Mouse (Mus musculus) limb, embryonic 14.5 days (tissue): ENCODE results near the gene Cmbl. TPM values are rescaled to one million over a fixed set of nuclear protein-coding genes. Genes with fewer than 3 reads are reported as not detected.

ENCODE experiments used
- ATAC-seq: fragments of 200-750 bp; cut with Nextera tagmentation; 2 replicates; pipeline ENCODE4 v1.8.0; 2017; ENCODE audit warnings: low read depth, moderate number of reproducible peaks, moderate TSS enrichment; ENCODE audit not compliant: low FRiP score
- DNase-seq: peaks from one replicate; pipeline ENCODE4 v3.0.0-alpha.2; 2015; ENCODE audit warnings: low spot score
- H3K27ac ChIP-seq: fragments of 300-500 bp; sonication (generic); replicated peaks from 2 replicates; pipeline ENCODE4 v1.5.1; 2014; ENCODE audit warnings: low read depth, mild to moderate bottlenecking, low read length, moderate library complexity, mixed read lengths
- H3K27me3 ChIP-seq: fragments of 300-500 bp; sonication (generic); 2 replicates; pipeline ENCODE4 v1.6.1; 2014; ENCODE audit warnings: low read length, mixed read lengths; ENCODE audit not compliant: control insufficient read depth, insufficient read depth
- H3K36me3 ChIP-seq: fragments of 300-500 bp; sonication (generic); 2 replicates; pipeline ENCODE4 v1.6.1; 2014; ENCODE audit warnings: mild to moderate bottlenecking, low read length, moderate library complexity, mixed read lengths; ENCODE audit not compliant: control insufficient read depth, insufficient read depth
- H3K4me1 ChIP-seq: fragments of 300-500 bp; sonication (generic); 2 replicates; pipeline ENCODE4 v1.6.1; 2014; ENCODE audit warnings: antibody characterized with exemption, low read length, mixed read lengths; ENCODE audit not compliant: control insufficient read depth, insufficient read depth
- H3K4me2 ChIP-seq: fragments of 300-500 bp; sonication (generic); replicated peaks from 2 replicates; pipeline ENCODE4 v1.6.1; 2014; ENCODE audit warnings: low read depth, mild to moderate bottlenecking, low read length, moderate library complexity; ENCODE audit not compliant: severe bottlenecking
- H3K4me3 ChIP-seq: fragments of 300-500 bp; sonication (generic); replicated peaks from 2 replicates; pipeline ENCODE4 v1.5.1; 2014; ENCODE audit warnings: low read length
- H3K9ac ChIP-seq: fragments of 300-500 bp; sonication (generic); 2 replicates; pipeline ENCODE4 v1.6.1; 2014; ENCODE audit warnings: mild to moderate bottlenecking, low read depth, low read length, moderate library complexity; ENCODE audit not compliant: severe bottlenecking
- H3K9me3 ChIP-seq: fragments of 300-500 bp; sonication (generic); 2 replicates; pipeline ENCODE4 v1.6.1; 2016; ENCODE audit warnings: low read length; ENCODE audit not compliant: control insufficient read depth
- POLR2A ChIP-seq: fragments of 200-500 bp; IDR thresholded peaks from 2 replicates; pipeline ENCODE4 v1.8.0; 2012; ENCODE audit warnings: inconsistent platforms, mild to moderate bottlenecking, moderate library complexity, borderline replicate concordance; ENCODE audit not compliant: insufficient read depth, insufficient read length; ENCODE audit errors: extremely low read depth
- WGBS: fragments of 180-500 bp; shearing (Covaris S2); extraction: QIAGEN DNeasy Blood & Tissue Kit; methylation state at CpG from one replicate; pipeline ENCODE4 v1.1.7; 2014; 5-methylcytosine and 5-hydroxymethylcytosine counted together
- polyA plus RNA-seq, 2 experiments: library from polyadenylated mRNA; depleted of rRNA in 1 of 2; stranded (reverse) in 1 of 2; unstranded in 1 of 2; fragments of >200 nt; fragmentation: Nextera tagmentation in 1 of 2; extraction: Ambion mirVana in 1 of 2; gene quantifications; 2 replicates each; pipeline versions ENCODE4 v1.2.1 to v1.2.3; 2012 to 2014

The Cmbl gene
- polyA plus RNA-seq (2012; rRNA removed) (2.3 and 3.0 TPM in 2 replicates), polyA plus RNA-seq (2014; fragmentation: Nextera tagmentation; extraction: Ambion mirVana) (2.2 and 4.0 TPM in 2 replicates)

GRCm38 (mm10) chr15:31565184-31565583, at the start of gene Cmbl:
Gene Cmbl (plus strand): TSS chr15:31565389.
- DNase-seq: no peak
- no peak for TF ChIP-seq POLR2A
- Histone ChIP-seq H3K36me3 (no peaks in the 10 kb centered on the region), H3K4me3 (no peak within 1 kb of the TSS), H3K4me1 (peaks cover 8% of the 10 kb centered on the region), H3K4me2 (no peak within 1 kb of the TSS), H3K27me3 (no peaks in the 10 kb centered on the region), H3K27ac (no peak within 1 kb of the TSS), H3K9ac (no peak within 1 kb of the TSS), H3K9me3 (no peaks in the 10 kb centered on the region)
- ATAC-seq: no peak
- 71% methylated on average over 5 of the region's 5 CpGs for WGBS

- H3K9me3 ChIP-seq: no peaks in the 10 kb centered on the region
- no peak overlapping the region for H3K27ac ChIP-seq
- no peaks in the 10 kb centered on the region for H3K27me3 ChIP-seq
- H3K9ac ChIP-seq: no peak overlapping the region
- no peak for DNase-seq
- no peak overlapping the region for H3K4me3 ChIP-seq
- H3K36me3 ChIP-seq: no peaks in the 10 kb centered on the region
- no peak for ATAC-seq
- TF ChIP-seq POLR2A: no peak
- no peaks in the 10 kb centered on the region for H3K4me1 ChIP-seq
- 91% methylated on average over 1 of the region's 1 CpGs for WGBS
- H3K4me2 ChIP-seq: no peak overlapping the region
Measured at GRCm38 (mm10) chr15:31517186-31517585, 48.0 kb upstream of the Cmbl start.

GRCm38 (mm10) chr15:31518371-31518770, 46.8 kb upstream of the Cmbl start:
- H3K27me3 ChIP-seq: no peaks in the 10 kb centered on the region
- H3K4me2 ChIP-seq: no peak overlapping the region
- no peaks in the 10 kb centered on the region for H3K9me3 ChIP-seq
- TF ChIP-seq POLR2A: no peak
- no peak overlapping the region for H3K9ac ChIP-seq
- H3K27ac ChIP-seq: no peak overlapping the region
- H3K4me1 ChIP-seq: no peaks in the 10 kb centered on the region
- no peak for ATAC-seq
- no peaks in the 10 kb centered on the region for H3K36me3 ChIP-seq
- DNase-seq: no peak
- 80% methylated on average over 2 of the region's 2 CpGs for WGBS
- H3K4me3 ChIP-seq: no peak overlapping the region

- WGBS: 82% methylated on average over 5 of the region's 5 CpGs
- H3K36me3 ChIP-seq: no peaks in the 10 kb centered on the region
- no peak overlapping the region for H3K4me3 ChIP-seq
- H3K9ac ChIP-seq: no peak overlapping the region
- H3K4me1 ChIP-seq: no peaks in the 10 kb centered on the region
- DNase-seq (no peak), ATAC-seq (no peak)
- no peak for TF ChIP-seq POLR2A
- H3K9me3 ChIP-seq: no peaks in the 10 kb centered on the region
- no peak overlapping the region for H3K27ac ChIP-seq
- H3K27me3 ChIP-seq: no peaks in the 10 kb centered on the region
- H3K4me2 ChIP-seq: no peak overlapping the region
Measured at GRCm38 (mm10) chr15:31519000-31519399, 46.2 kb upstream of the Cmbl start.

- no peak overlapping the region for H3K27ac ChIP-seq
- H3K4me1 ChIP-seq: peaks cover 6% of the 10 kb centered on the region
- DNase-seq (no peak), ATAC-seq (no peak)
- peaks cover 4% of the 10 kb centered on the region; the same call in 1 of the 2 replicates for H3K36me3 ChIP-seq
- no peak for TF ChIP-seq POLR2A
- no peak overlapping the region for H3K4me2 ChIP-seq
- H3K4me3 ChIP-seq: no peak overlapping the region
- peaks cover 5% of the 10 kb centered on the region; the same call in 1 of the 2 replicates for H3K9me3 ChIP-seq
- H3K27me3 ChIP-seq: no peaks in the 10 kb centered on the region
- H3K9ac ChIP-seq: no peak overlapping the region
- 87% methylated on average over 1 of the region's 1 CpGs for WGBS
Measured at GRCm38 (mm10) chr15:31526463-31526862, 38.7 kb upstream of the Cmbl start.

DNA sequence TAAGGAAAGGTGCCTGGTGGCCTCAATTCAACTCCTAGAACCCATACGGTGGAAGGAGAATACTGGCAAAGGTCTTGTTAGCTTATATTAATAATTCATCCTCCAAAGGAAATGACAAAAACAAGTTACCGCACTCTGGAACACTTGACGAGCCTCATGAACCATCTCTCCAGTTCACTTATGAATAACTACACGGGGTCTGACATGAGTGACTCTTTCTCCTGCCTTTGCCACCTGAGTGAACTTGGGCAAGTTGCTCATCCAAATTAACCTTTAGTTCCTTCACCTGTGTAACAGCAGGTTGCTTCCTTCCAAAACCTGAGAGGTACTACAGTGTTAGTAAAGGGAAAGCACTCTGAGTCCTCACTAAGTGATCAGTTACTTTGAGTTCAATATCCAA, 36.7 kb upstream of the Cmbl start:
- ATAC-seq (no peak), DNase-seq (no peak)
- H3K27ac ChIP-seq: no peak overlapping the region
- H3K36me3 ChIP-seq: peaks cover 4% of the 10 kb centered on the region; the same call in 1 of the 2 replicates
- peaks cover 5% of the 10 kb centered on the region; the same call in 1 of the 2 replicates for H3K9me3 ChIP-seq
- H3K4me3 ChIP-seq: no peak overlapping the region
- no peak for TF ChIP-seq POLR2A
- no peaks in the 10 kb centered on the region for H3K27me3 ChIP-seq
- no peak overlapping the region for H3K9ac ChIP-seq
- H3K4me1 ChIP-seq: peaks cover 6% of the 10 kb centered on the region
- H3K4me2 ChIP-seq: no peak overlapping the region
- 95% methylated on average over 4 of the region's 4 CpGs for WGBS
